Mouse (Mus musculus): Measurements from ENCODE around the gene Pi4k2b. TPM values are rescaled to one million over a fixed set of nuclear protein-coding genes. Genes with fewer than 3 reads are reported as not detected.

The Pi4k2b gene
- polyA plus RNA-seq, 1 experiment from 2014 or later = 27.3 TPM

DNA sequence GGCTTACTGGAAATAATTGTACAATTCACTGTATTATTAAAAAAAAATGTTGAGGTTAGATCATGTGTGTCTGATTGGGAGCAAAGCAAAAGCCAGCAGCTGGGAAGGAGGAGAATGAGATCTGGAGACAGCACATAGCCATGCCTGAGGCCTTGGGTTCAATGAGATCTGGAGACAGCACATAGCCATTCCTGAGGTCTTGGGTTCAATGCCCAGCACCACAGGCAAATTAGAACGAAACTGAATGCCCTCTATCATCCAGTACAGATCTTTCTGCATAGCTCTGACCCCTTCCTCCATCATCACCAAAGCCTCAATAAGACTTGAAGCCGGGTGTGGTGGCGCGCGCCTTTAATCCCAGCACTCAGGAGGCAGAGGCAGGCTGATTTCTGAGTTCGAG is 69.1 kb downstream of the Pi4k2b start:
- Histone ChIP-seq H3K4me2 (ENCODE audit: low read depth, low read length) (no peak overlapping the region), H3K9me3 (replicated peaks; ENCODE audit: control insufficient read depth, low read length) (no peaks in the 10 kb centered on the region), H3K27ac (replicated peaks; ENCODE audit: low read depth, low read length) (no peak overlapping the region), H3K4me1 (ENCODE audit: control insufficient read depth, insufficient read depth, low read length) (no peaks in the 10 kb centered on the region), H3K36me3 (replicated peaks; ENCODE audit: control insufficient read depth, insufficient read depth, low read depth, low read length) (no peaks in the 10 kb centered on the region; the same call in 1 of the 2 replicates), H3K9ac (replicated peaks; ENCODE audit: low read length) (no peak overlapping the region), H3K27me3 (ENCODE audit: control insufficient read depth, insufficient read depth, low read length) (no peaks in the 10 kb centered on the region), H3K4me3 (ENCODE audit: low read depth, low read length) (no peak overlapping the region)
- 96% methylated on average over 6 of the region's 6 CpGs for WGBS
- ATAC-seq (replicated peaks; ENCODE audit: insufficient number of reproducible peaks, low FRiP score, low TSS enrichment, low read depth) (no peak), DNase-seq (ENCODE audit: low spot score) (no peak)

GRCm38 (mm10) chr5:52811056-52811455 is 69.7 kb downstream of the Pi4k2b start:
- Histone ChIP-seq H3K9ac (replicated peaks; ENCODE audit: low read length) (no peak overlapping the region), H3K36me3 (replicated peaks; ENCODE audit: control insufficient read depth, insufficient read depth, low read depth, low read length) (no peaks in the 10 kb centered on the region; the same call in 1 of the 2 replicates)
- no peak for ATAC-seq (replicated peaks; ENCODE audit: insufficient number of reproducible peaks, low FRiP score, low TSS enrichment, low read depth)

GRCm38 (mm10) chr5:52812456-52812855 is 71.1 kb downstream of the Pi4k2b start:
- H3K9me3 ChIP-seq (replicated peaks; ENCODE audit: control insufficient read depth, low read length) = no peaks in the 10 kb centered on the region
- H3K4me3 ChIP-seq (ENCODE audit: low read depth, low read length) = no peak overlapping the region
- WGBS = 92% methylated on average over 10 of the region's 10 CpGs
- no peak overlapping the region for H3K9ac ChIP-seq (replicated peaks; ENCODE audit: low read length)
- no peaks in the 10 kb centered on the region; the same call in 1 of the 2 replicates for H3K36me3 ChIP-seq (replicated peaks; ENCODE audit: control insufficient read depth, insufficient read depth, low read depth, low read length)
- H3K27ac ChIP-seq (replicated peaks; ENCODE audit: low read depth, low read length) = no peak overlapping the region
- H3K4me2 ChIP-seq (ENCODE audit: low read depth, low read length) = no peak overlapping the region
- DNase-seq (ENCODE audit: low spot score) (no peak), ATAC-seq (replicated peaks; ENCODE audit: insufficient number of reproducible peaks, low FRiP score, low TSS enrichment, low read depth) (no peak)
- no peaks in the 10 kb centered on the region for H3K4me1 ChIP-seq (ENCODE audit: control insufficient read depth, insufficient read depth, low read length)
- no peaks in the 10 kb centered on the region for H3K27me3 ChIP-seq (ENCODE audit: control insufficient read depth, insufficient read depth, low read length)

More at GRCm38 (mm10) chr5:52811056-52811455, 69.7 kb downstream of the Pi4k2b start:
- Histone ChIP-seq H3K27ac (replicated peaks; ENCODE audit: low read depth, low read length) (no peak overlapping the region), H3K27me3 (ENCODE audit: control insufficient read depth, insufficient read depth, low read length) (no peaks in the 10 kb centered on the region), H3K4me2 (ENCODE audit: low read depth, low read length) (no peak overlapping the region), H3K9me3 (replicated peaks; ENCODE audit: control insufficient read depth, low read length) (no peaks in the 10 kb centered on the region), H3K4me1 (ENCODE audit: control insufficient read depth, insufficient read depth, low read length) (no peaks in the 10 kb centered on the region), H3K4me3 (ENCODE audit: low read depth, low read length) (no peak overlapping the region)
- 94% methylated on average over 14 of the region's 14 CpGs for WGBS
- no peak for DNase-seq (ENCODE audit: low spot score)

- H3K9ac ChIP-seq (replicated peaks; ENCODE audit: low read length) = no peak overlapping the region
- 90% methylated on average over 7 of the region's 7 CpGs for WGBS
- no peaks in the 10 kb centered on the region for H3K9me3 ChIP-seq (replicated peaks; ENCODE audit: control insufficient read depth, low read length)
- no peak overlapping the region for H3K27ac ChIP-seq (replicated peaks; ENCODE audit: low read depth, low read length)
- H3K4me1 ChIP-seq (ENCODE audit: control insufficient read depth, insufficient read depth, low read length) = no peaks in the 10 kb centered on the region
- no peak overlapping the region for H3K4me2 ChIP-seq (ENCODE audit: low read depth, low read length)
- H3K36me3 ChIP-seq (replicated peaks; ENCODE audit: control insufficient read depth, insufficient read depth, low read depth, low read length) = no peaks in the 10 kb centered on the region
- DNase-seq (ENCODE audit: low spot score) (no peak), ATAC-seq (replicated peaks; ENCODE audit: insufficient number of reproducible peaks, low FRiP score, low TSS enrichment, low read depth) (no peak)
- H3K4me3 ChIP-seq (ENCODE audit: low read depth, low read length) = no peak overlapping the region
- no peaks in the 10 kb centered on the region for H3K27me3 ChIP-seq (ENCODE audit: control insufficient read depth, insufficient read depth, low read length)
These were observed 71.9 kb downstream of the Pi4k2b start for GRCm38 (mm10) chr5:52813312-52813711.

DNA sequence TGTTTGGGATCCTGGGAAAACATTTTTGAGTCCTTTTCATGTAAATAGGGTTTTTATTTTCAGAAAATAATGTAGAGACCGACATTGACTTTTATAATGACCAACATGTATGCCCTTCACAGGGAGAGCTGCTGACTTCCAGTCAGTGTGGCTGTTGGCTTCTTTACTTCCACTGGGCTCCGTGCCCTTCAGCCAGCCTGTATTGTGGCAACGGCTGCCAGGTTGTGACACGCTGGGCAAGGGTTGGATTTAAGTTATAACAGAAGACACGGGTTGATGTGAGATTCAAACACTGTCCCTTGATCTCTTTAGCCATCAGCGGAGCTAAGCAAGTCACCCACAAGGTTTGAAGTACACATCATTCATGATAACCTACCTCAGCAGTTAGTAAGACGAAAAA is 77.3 kb downstream of the Pi4k2b start:
- no peaks in the 10 kb centered on the region for H3K9me3 ChIP-seq (replicated peaks; ENCODE audit: control insufficient read depth, low read length)
- H3K9ac ChIP-seq (replicated peaks; ENCODE audit: low read length) = no peak overlapping the region
- ATAC-seq (replicated peaks; ENCODE audit: insufficient number of reproducible peaks, low FRiP score, low TSS enrichment, low read depth) (no peak), DNase-seq (ENCODE audit: low spot score) (no peak)
- no peak overlapping the region for H3K4me3 ChIP-seq (ENCODE audit: low read depth, low read length)
- no peaks in the 10 kb centered on the region for H3K27me3 ChIP-seq (ENCODE audit: control insufficient read depth, insufficient read depth, low read length)
- H3K4me2 ChIP-seq (ENCODE audit: low read depth, low read length) = no peak overlapping the region
- no peak overlapping the region for H3K27ac ChIP-seq (replicated peaks; ENCODE audit: low read depth, low read length)
- H3K36me3 ChIP-seq (replicated peaks; ENCODE audit: control insufficient read depth, insufficient read depth, low read depth, low read length) = no peaks in the 10 kb centered on the region
- WGBS = 93% methylated on average over 7 of the region's 7 CpGs
- no peaks in the 10 kb centered on the region for H3K4me1 ChIP-seq (ENCODE audit: control insufficient read depth, insufficient read depth, low read length)

Other genes starting within 250 kb of the Pi4k2b start
- gene Lgi2, start 175.1 kb upstream of the Pi4k2b start, polyA plus RNA-seq (2014; fragmentation: Nextera tagmentation; extraction: Ambion mirVana) = 1.8 and 1.9 TPM in 2 replicates
- 7.5 and 8.0 TPM in 2 replicates for gene Sepsecs, start 71.9 kb upstream of the Pi4k2b start, polyA plus RNA-seq (2014; fragmentation: Nextera tagmentation; extraction: Ambion mirVana)
- 18.6 and 18.8 TPM in 2 replicates for gene Zcchc4, start 33.8 kb downstream of the Pi4k2b start, polyA plus RNA-seq (2014; fragmentation: Nextera tagmentation; extraction: Ambion mirVana)
- gene Anapc4, start 92.4 kb downstream of the Pi4k2b start, polyA plus RNA-seq (2014; fragmentation: Nextera tagmentation; extraction: Ambion mirVana) = 142 and 152 TPM in 2 replicates

Measured in embryonic facial prominence, embryonic 11.5 days (tissue).